ENCODE assay signal across 25 mouse cellular contexts in the genomic region with DNA sequence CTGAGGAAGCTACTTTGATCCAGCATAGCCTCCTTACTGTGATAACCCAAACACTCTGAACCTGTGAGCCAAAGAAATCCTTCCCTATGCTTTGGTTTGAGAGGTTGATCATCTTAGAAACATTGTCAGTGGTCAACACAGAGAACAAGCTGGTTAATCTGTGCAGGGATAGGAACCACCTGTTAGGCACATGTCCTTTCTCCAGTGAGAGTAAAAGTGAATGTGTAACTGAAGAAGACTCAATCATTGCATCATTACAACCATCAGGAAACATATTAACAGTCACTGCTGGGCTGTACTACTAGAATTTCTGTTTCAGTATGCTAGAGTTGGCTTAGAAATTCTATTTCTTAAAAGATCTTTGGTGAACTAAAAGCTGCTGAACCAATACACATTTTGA.
A peak's percentile ranks its signal among the peaks of the same experiment; 100 is the strongest.
DNase-seq lines count a peak whose midpoint lies in the region; ATAC-seq and TF ChIP-seq lines count a peak whose summit lies in the region.
"Had no signal": no experiment of that assay in that cellular context is flagged by ENCODE, and none has a peak within 500 bp of the region (broad histone marks: within the 10 kb centered on the region; RNA-seq: fewer than 3 reads in every experiment).

No protein-coding gene starts in this region.

- H3K4me3 ChIP-seq in kidney, adult 2 months (ENCODE audit: insufficient read depth, low read depth, low read length): no peak overlapping the region
- H3K4me3 ChIP-seq in kidney, embryonic 16.5 days (ENCODE audit: low read length): no peak overlapping the region
- H3K4me3 ChIP-seq in kidney, embryonic 14.5 days (ENCODE audit: low read length): no peak overlapping the region
- H3K4me3 ChIP-seq: embryonic facial prominence, embryonic 10.5 days; embryonic facial prominence, embryonic 12.5 days; forebrain, embryonic 13.5 days had no signal

- peak; percentile 78 for ATAC-seq in kidney, embryonic 16.5 days (ENCODE audit: low FRiP score, low TSS enrichment)
- no peak; the same call in 1 of the 2 replicates for ATAC-seq in kidney, embryonic 14.5 days (ENCODE audit: low FRiP score, low TSS enrichment)
- ATAC-seq: activated CD4-positive, CD25-positive, alpha-beta regulatory T cell, adult 4 months; CD4-positive, CD25-positive, alpha-beta regulatory T cell, adult 4 months; forebrain, embryonic 13.5 days; Patski had no signal

- H3K27me3 ChIP-seq in kidney, adult 2 months (replicated peaks; ENCODE audit: control insufficient read depth, insufficient read depth, low read length): no peaks in the 10 kb centered on the region
- no peaks in the 10 kb centered on the region for H3K27me3 ChIP-seq in kidney, embryonic 16.5 days (ENCODE audit: insufficient read depth, low read length)
- H3K27me3 ChIP-seq in kidney, embryonic 14.5 days (ENCODE audit: control insufficient read depth, insufficient read depth, low read length): no peaks in the 10 kb centered on the region
- H3K27me3 ChIP-seq: CH12.LX; embryonic facial prominence, embryonic 12.5 days; forebrain, embryonic 13.5 days; Patski had no signal

- no peak for TF ChIP-seq POLR2A in kidney, adult 2 months (IDR thresholded peaks at IDR 0.05; ENCODE audit: low read depth, low read length)

- no peaks in the 10 kb centered on the region for H3K4me1 ChIP-seq in kidney, adult 2 months (ENCODE audit: control insufficient read depth, insufficient read depth, low read length)
- H3K4me1 ChIP-seq in kidney, embryonic 16.5 days (ENCODE audit: insufficient read depth, low read length): no peaks in the 10 kb centered on the region
- no peaks in the 10 kb centered on the region for H3K4me1 ChIP-seq in kidney, embryonic 14.5 days (ENCODE audit: control insufficient read depth, insufficient read depth, low read length)
- H3K4me1 ChIP-seq: embryonic facial prominence, embryonic 10.5 days; embryonic facial prominence, embryonic 12.5 days had no signal

- H3K9me3 ChIP-seq in kidney, embryonic 16.5 days (ENCODE audit: low read length): no peaks in the 10 kb centered on the region
- no peaks in the 10 kb centered on the region for H3K9me3 ChIP-seq in kidney, embryonic 14.5 days (ENCODE audit: control insufficient read depth, low read length)
- H3K9me3 ChIP-seq: embryonic facial prominence, embryonic 10.5 days; embryonic facial prominence, embryonic 12.5 days; forebrain, embryonic 13.5 days; G1E had no signal

- H3K27ac ChIP-seq in kidney, adult 2 months (ENCODE audit: insufficient read depth, low read depth, low read length): no peak overlapping the region
- H3K27ac ChIP-seq in kidney, embryonic 16.5 days (ENCODE audit: low read length): no peak overlapping the region
- H3K27ac ChIP-seq in kidney, embryonic 14.5 days (ENCODE audit: low read depth, low read length): no peak overlapping the region
- H3K27ac ChIP-seq: embryonic facial prominence, embryonic 10.5 days; embryonic facial prominence, embryonic 12.5 days; forebrain, embryonic 13.5 days had no signal

- peak; percentile 45 for DNase-seq in kidney, adult 2 months
- no peak for DNase-seq in kidney, postnatal 10 days
- DNase-seq in kidney, adult 9 months: peak; percentile 63
- no peak for DNase-seq in kidney, postnatal 4 days
- DNase-seq in kidney, postnatal 36 days: peak; percentile 2
- DNase-seq in kidney, postnatal 25 days: no peak
- DNase-seq: adrenal gland, adult 8-10 months; adrenal gland, postnatal 14 days; adrenal gland, postnatal 36 days; B cell, adult 2 months; cerebellum, adult 11-12 months; cerebellum, adult 2 months; cerebellum, adult 9-10 months; cerebellum, postnatal 10 days; cerebellum, postnatal 25 days had no signal

- H3K36me3 ChIP-seq in kidney, adult 2 months (ENCODE audit: control insufficient read depth, insufficient read depth, low read length): no peaks in the 10 kb centered on the region
- H3K36me3 ChIP-seq in kidney, embryonic 16.5 days (ENCODE audit: insufficient read depth, low read length): no peaks in the 10 kb centered on the region
- no peaks in the 10 kb centered on the region for H3K36me3 ChIP-seq in kidney, embryonic 14.5 days (ENCODE audit: control insufficient read depth, insufficient read depth, low read length)
- H3K36me3 ChIP-seq: embryonic facial prominence, embryonic 10.5 days; embryonic facial prominence, embryonic 12.5 days; G1E had no signal

- no peak overlapping the region for H3K4me2 ChIP-seq in kidney, embryonic 16.5 days (replicated peaks; ENCODE audit: low read depth, low read length)
- H3K4me2 ChIP-seq in kidney, embryonic 14.5 days (replicated peaks; ENCODE audit: low read depth, low read length): no peak overlapping the region
- H3K4me2 ChIP-seq: embryonic facial prominence, embryonic 12.5 days; forebrain, embryonic 13.5 days had no signal

- no peak for TF ChIP-seq CTCF in kidney, adult 2 months (conservative IDR thresholded peaks at IDR 0.05; ENCODE audit: insufficient read depth, insufficient read length, low read depth, low read length)

- H3K9ac ChIP-seq in kidney, embryonic 16.5 days (replicated peaks; ENCODE audit: low read length): no peak overlapping the region
- H3K9ac ChIP-seq in kidney, embryonic 14.5 days (ENCODE audit: low read depth, low read length): no peak overlapping the region
- H3K9ac ChIP-seq: embryonic facial prominence, embryonic 12.5 days; forebrain, embryonic 13.5 days had no signal

Comparison
In these comparisons a context has a peak if more than half of its experiments do, and no peak if none do; other contexts are left out.
1. DNase-seq: peak in kidney, adult 2 months (single experiment), kidney, adult 9 months (single experiment) and kidney, postnatal 36 days (2 of 2); none in kidney, postnatal 10 days (single experiment), kidney, postnatal 4 days (0 of 2) and kidney, postnatal 25 days (0 of 2).